Mouse (Mus musculus) lung, adult 2 months (tissue): ENCODE measurements at regions not wholly inside any gene's neighbourhood (a gene's known extent, or its start where the extent isn't known, plus 50 kb on each side); places are given as distances from the start of the nearest gene placed in this dataset.

Experiments
- CTCF ChIP-seq: fragments of 200-500 bp; IDR thresholded peaks from 2 replicates; pipeline ENCODE4 v1.5.1; 2011; ENCODE audit warnings: mild to moderate bottlenecking, low read length, control low read depth; ENCODE audit not compliant: insufficient read depth
- POLR2A ChIP-seq: fragments of 200-500 bp; IDR thresholded peaks from 2 replicates; pipeline ENCODE4 v1.6.1; 2011; ENCODE audit warnings: low read depth, mild to moderate bottlenecking, control low read depth, low read length, borderline replicate concordance; ENCODE audit errors: extremely low read depth

GRCm38 (mm10) chr12:31188011-31188576 lies 52.5 kb upstream of the Gm6993 start:
- TF ChIP-seq CTCF: no peak
- no peak for TF ChIP-seq POLR2A
